Mouse (Mus musculus) embryonic facial prominence, embryonic 13.5 days (tissue): ENCODE measurements around the gene Svep1. TPM values are rescaled to one million over a fixed set of nuclear protein-coding genes. Genes with fewer than 3 reads are reported as not detected.

Source experiments
- ATAC-seq: fragments of 200-750 bp; cut with Nextera tagmentation; 2 replicates; pipeline ENCODE4 v1.8.0; 2017; ENCODE audit warnings: low read depth; ENCODE audit not compliant: insufficient number of reproducible peaks, insufficient read depth, low FRiP score, low TSS enrichment
- H3K27ac ChIP-seq: fragments of 300-500 bp; sonication (generic); 2 replicates; pipeline ENCODE4 v1.5.1; 2015; ENCODE audit warnings: moderate library complexity, mild to moderate bottlenecking, inconsistent platforms
- H3K27me3 ChIP-seq: fragments of 300-500 bp; sonication (generic); 2 replicates; pipeline ENCODE4 v1.6.1; 2015; ENCODE audit warnings: mild to moderate bottlenecking, inconsistent platforms
- H3K36me3 ChIP-seq: fragments of 300-500 bp; sonication (generic); 2 replicates; pipeline ENCODE4 v1.6.1; 2015; ENCODE audit warnings: mild to moderate bottlenecking, inconsistent platforms
- H3K4me1 ChIP-seq: fragments of 300-500 bp; sonication (generic); 2 replicates; pipeline ENCODE4 v1.6.1; 2015; ENCODE audit warnings: inconsistent platforms
- H3K4me2 ChIP-seq: fragments of 300-500 bp; sonication (generic); 2 replicates; pipeline ENCODE4 v1.6.1; 2015; ENCODE audit warnings: moderate library complexity, mild to moderate bottlenecking, inconsistent platforms
- H3K4me3 ChIP-seq: fragments of 300-500 bp; sonication (generic); 2 replicates; pipeline ENCODE4 v1.5.1; 2015; ENCODE audit warnings: mild to moderate bottlenecking, inconsistent platforms
- H3K9ac ChIP-seq: fragments of 300-500 bp; sonication (generic); 2 replicates; pipeline ENCODE4 v1.6.1; 2015; ENCODE audit warnings: mild to moderate bottlenecking, inconsistent platforms
- H3K9me3 ChIP-seq: fragments of 300-500 bp; sonication (generic); 2 replicates; pipeline ENCODE4 v1.6.1; 2016; ENCODE audit warnings: inconsistent platforms
- WGBS: fragments of 180-500 bp; shearing (Covaris S2); methylation state at CpG from one replicate; pipeline ENCODE4 v1.1.7; 2015; ENCODE audit warnings: mixed read lengths; 5-methylcytosine and 5-hydroxymethylcytosine counted together
- polyA plus RNA-seq: library from polyadenylated mRNA; unstranded; fragments of >200 nt; fragmentation: Nextera tagmentation; extraction: Ambion mirVana; gene quantifications from 2 replicates; pipeline ENCODE4 v1.2.1, GENCODE M21; 2015

Gene Svep1
- polyA plus RNA-seq, 1 experiment from 2014 or later = 11.0 TPM

DNA sequence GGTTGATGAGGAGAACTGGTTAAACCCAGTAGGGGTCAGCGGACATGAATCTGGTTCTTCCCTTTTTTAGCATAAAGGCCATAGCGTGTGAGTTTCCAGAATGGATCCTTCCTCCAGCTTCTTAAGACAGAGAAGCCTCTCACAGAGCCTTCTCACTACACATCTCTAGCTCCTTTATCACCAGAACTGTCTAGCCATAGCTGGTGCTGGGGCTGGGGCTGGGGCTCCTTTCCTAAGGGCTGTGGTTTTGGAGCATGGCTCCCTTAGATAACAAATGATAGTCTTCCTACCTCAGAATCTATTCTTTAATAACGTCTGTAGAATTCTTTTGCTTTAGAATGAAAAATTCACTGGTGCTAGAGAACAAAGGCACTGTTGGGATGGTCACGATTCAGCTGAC is 76.8 kb downstream of the Svep1 start:
- Histone ChIP-seq H3K9me3 (no peaks in the 10 kb centered on the region), H3K4me3 (no peak overlapping the region), H3K27me3 (no peaks in the 10 kb centered on the region), H3K36me3 (peaks cover 8% of the 10 kb centered on the region), H3K9ac (no peak overlapping the region), H3K4me1 (no peaks in the 10 kb centered on the region), H3K4me2 (no peak overlapping the region), H3K27ac (no peak overlapping the region)
- 86% methylated on average over 4 of the region's 4 CpGs for WGBS
- no peak for ATAC-seq

DNA sequence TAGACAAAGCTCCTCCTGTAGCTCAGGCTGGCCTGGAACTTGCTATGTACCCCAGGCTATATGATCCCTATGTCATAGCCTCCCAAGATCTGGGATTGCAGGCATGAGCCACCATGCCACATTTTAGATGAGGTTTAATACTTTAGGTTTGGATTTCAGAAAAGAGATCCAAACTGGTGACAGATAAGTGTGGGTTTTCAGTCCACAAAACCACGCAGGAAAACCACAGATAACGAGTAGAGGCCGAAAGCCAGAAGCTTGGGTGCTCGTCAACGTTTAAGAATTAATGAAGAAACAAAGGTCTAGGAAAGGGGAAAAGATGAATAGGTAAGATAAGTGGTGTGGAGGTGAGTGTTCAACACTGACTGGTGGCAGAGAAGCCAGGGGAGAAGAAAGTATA is 79.6 kb downstream of the Svep1 start:
- no peaks in the 10 kb centered on the region for H3K9me3 ChIP-seq
- no peak overlapping the region for H3K27ac ChIP-seq
- H3K9ac ChIP-seq = no peak overlapping the region
- peaks cover 8% of the 10 kb centered on the region for H3K36me3 ChIP-seq
- H3K4me1 ChIP-seq = no peaks in the 10 kb centered on the region
- no peak for ATAC-seq
- no peaks in the 10 kb centered on the region for H3K27me3 ChIP-seq
- no peak overlapping the region for H3K4me2 ChIP-seq
- 76% methylated on average over 5 of the region's 5 CpGs for WGBS
- no peak overlapping the region for H3K4me3 ChIP-seq

GRCm38 (mm10) chr4:58115452-58115851 is 91.2 kb downstream of the Svep1 start:
- H3K27me3 ChIP-seq = no peaks in the 10 kb centered on the region
- 40% methylated on average over 8 of the region's 8 CpGs for WGBS
- no peak overlapping the region for H3K27ac ChIP-seq
- no peak overlapping the region for H3K9ac ChIP-seq
- H3K4me2 ChIP-seq = no peak overlapping the region
- H3K9me3 ChIP-seq = no peaks in the 10 kb centered on the region
- H3K4me1 ChIP-seq = no peaks in the 10 kb centered on the region; the same call in 1 of the 2 replicates
- no peak for ATAC-seq
- no peak overlapping the region for H3K4me3 ChIP-seq
- peaks cover 16% of the 10 kb centered on the region; the same call in 1 of the 2 replicates for H3K36me3 ChIP-seq

- H3K4me1 ChIP-seq = no peaks in the 10 kb centered on the region; the same call in 1 of the 2 replicates
- H3K4me3 ChIP-seq = no peak overlapping the region
- no peak for ATAC-seq
- no peaks in the 10 kb centered on the region for H3K9me3 ChIP-seq
- no peaks in the 10 kb centered on the region for H3K27me3 ChIP-seq
- peaks cover 19% of the 10 kb centered on the region for H3K36me3 ChIP-seq
- H3K27ac ChIP-seq = no peak overlapping the region
- no peak overlapping the region for H3K9ac ChIP-seq
- H3K4me2 ChIP-seq = no peak overlapping the region
- WGBS = 82% methylated on average over 10 of the region's 10 CpGs
These were observed 95.7 kb downstream of the Svep1 start for GRCm38 (mm10) chr4:58111008-58111407.

DNA sequence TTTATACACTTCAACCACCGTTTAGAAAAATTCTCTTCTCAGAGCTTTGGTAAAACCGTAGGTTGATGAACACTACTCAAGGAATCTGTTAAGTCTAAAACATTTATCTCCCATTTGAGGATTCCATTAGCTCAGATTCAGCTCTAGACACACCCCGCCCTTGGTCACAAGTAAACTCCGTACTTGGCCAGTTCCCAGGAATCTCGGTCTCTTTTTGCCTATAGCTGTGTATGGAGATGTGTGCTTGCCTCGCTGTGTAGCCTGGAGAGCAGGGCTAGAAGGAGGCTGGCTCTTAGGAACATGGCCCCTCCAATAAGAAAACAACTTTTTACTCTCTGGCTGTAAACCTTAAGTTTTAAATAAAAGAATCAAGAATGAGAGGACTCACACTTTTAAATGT is 96.9 kb downstream of the Svep1 start:
- Histone ChIP-seq H3K9me3 (no peaks in the 10 kb centered on the region), H3K36me3 (peaks cover 13% of the 10 kb centered on the region), H3K9ac (no peak overlapping the region), H3K4me2 (no peak overlapping the region), H3K27ac (no peak overlapping the region), H3K4me1 (no peaks in the 10 kb centered on the region), H3K4me3 (no peak overlapping the region), H3K27me3 (no peaks in the 10 kb centered on the region)
- WGBS = 86% methylated on average over 6 of the region's 6 CpGs
- no peak for ATAC-seq

DNA sequence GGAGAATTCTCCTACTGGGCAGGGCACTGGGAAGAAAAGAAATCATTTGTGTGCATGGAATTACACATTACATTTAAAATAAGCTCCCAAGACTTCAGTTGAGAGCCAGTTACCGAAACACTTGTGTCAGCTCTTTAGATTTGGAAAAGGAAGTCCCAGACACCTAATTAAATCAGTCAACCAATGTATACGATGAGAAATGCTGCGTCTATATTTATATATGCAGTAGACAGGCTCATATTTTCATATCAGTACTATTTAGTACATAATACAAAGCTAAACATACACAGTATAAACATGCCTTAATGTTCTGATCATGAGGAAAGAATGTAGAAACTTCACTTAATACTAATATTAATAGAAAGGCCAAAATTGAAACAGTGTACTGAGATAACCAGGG is 98.3 kb downstream of the Svep1 start:
- H3K9ac ChIP-seq = no peak overlapping the region
- no peak overlapping the region for H3K27ac ChIP-seq
- H3K4me3 ChIP-seq = no peak overlapping the region
- H3K27me3 ChIP-seq = no peaks in the 10 kb centered on the region
- no peaks in the 10 kb centered on the region for H3K9me3 ChIP-seq
- peaks cover 7% of the 10 kb centered on the region for H3K36me3 ChIP-seq
- no peaks in the 10 kb centered on the region for H3K4me1 ChIP-seq
- no peak for ATAC-seq
- H3K4me2 ChIP-seq = no peak overlapping the region
- 85% methylated on average over 3 of the region's 3 CpGs for WGBS

DNA sequence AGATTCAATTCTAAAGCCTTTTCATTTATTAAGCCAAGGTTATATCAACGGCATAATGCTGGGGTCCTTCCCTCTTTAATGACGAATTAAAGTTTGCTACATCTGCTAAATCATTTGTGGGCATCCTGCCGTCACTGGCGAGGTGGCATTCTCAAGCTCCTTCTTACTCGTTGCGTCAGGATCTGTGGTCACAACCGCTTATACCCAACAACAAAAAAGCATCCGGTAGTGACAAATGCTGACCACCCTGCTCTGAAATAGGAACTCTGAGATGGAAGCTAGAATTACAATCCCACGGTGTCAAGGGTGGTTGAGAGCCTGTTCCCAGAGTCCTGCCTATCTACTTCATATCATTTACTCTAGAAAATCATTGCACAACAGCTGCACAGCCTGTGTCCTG is 108.9 kb downstream of the Svep1 start:
- Histone ChIP-seq H3K9ac (no peak overlapping the region), H3K9me3 (no peaks in the 10 kb centered on the region), H3K4me2 (no peak overlapping the region), H3K27ac (no peak overlapping the region), H3K4me3 (no peak overlapping the region), H3K27me3 (no peaks in the 10 kb centered on the region), H3K4me1 (no peaks in the 10 kb centered on the region), H3K36me3 (peaks cover 29% of the 10 kb centered on the region)
- no peak for ATAC-seq
- 79% methylated on average over 9 of the region's 9 CpGs for WGBS

GRCm38 (mm10) chr4:58086738-58087137 is 119.9 kb downstream of the Svep1 start:
- Histone ChIP-seq H3K27ac (no peak overlapping the region), H3K9ac (no peak overlapping the region), H3K4me2 (no peak overlapping the region), H3K36me3 (peaks cover 29% of the 10 kb centered on the region), H3K4me1 (no peaks in the 10 kb centered on the region), H3K4me3 (no peak overlapping the region), H3K27me3 (no peaks in the 10 kb centered on the region), H3K9me3 (no peaks in the 10 kb centered on the region)
- WGBS = 32% methylated on average over 1 of the region's 1 CpGs
- no peak for ATAC-seq

GRCm38 (mm10) chr4:58086151-58086550 is 120.5 kb downstream of the Svep1 start:
- Histone ChIP-seq H3K9ac (no peak overlapping the region), H3K9me3 (no peaks in the 10 kb centered on the region), H3K36me3 (peaks cover 26% of the 10 kb centered on the region), H3K4me1 (no peaks in the 10 kb centered on the region), H3K27ac (no peak overlapping the region), H3K27me3 (no peaks in the 10 kb centered on the region), H3K4me3 (no peak overlapping the region), H3K4me2 (no peak overlapping the region)
- ATAC-seq = no peak
- 49% methylated on average over 4 of the region's 4 CpGs for WGBS

DNA sequence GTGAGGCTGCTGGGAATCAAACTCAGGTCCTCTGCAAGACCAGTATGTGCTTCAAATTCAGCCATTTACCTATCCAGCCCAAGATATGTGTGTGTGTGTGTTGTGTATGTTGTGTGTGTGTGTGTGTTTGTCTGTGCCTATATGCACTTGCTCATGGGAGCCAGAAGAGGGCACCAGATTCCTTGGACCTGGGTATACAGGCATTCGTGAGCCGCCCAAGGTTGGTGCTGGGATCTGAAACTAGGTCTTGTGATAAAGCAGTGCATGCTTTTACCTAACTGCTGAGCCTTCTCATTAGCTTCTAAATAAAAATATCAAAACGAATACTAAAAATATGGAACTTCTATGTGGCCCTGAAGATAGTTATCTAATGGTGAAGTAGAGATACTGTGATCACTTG is 121.3 kb downstream of the Svep1 start:
- H3K4me3 ChIP-seq = no peak overlapping the region
- no peaks in the 10 kb centered on the region for H3K9me3 ChIP-seq
- 85% methylated on average over 3 of the region's 3 CpGs for WGBS
- H3K9ac ChIP-seq = no peak overlapping the region
- no peak overlapping the region for H3K27ac ChIP-seq
- no peaks in the 10 kb centered on the region for H3K4me1 ChIP-seq
- no peaks in the 10 kb centered on the region for H3K27me3 ChIP-seq
- H3K4me2 ChIP-seq = no peak overlapping the region
- peaks cover 23% of the 10 kb centered on the region for H3K36me3 ChIP-seq
- no peak for ATAC-seq

DNA sequence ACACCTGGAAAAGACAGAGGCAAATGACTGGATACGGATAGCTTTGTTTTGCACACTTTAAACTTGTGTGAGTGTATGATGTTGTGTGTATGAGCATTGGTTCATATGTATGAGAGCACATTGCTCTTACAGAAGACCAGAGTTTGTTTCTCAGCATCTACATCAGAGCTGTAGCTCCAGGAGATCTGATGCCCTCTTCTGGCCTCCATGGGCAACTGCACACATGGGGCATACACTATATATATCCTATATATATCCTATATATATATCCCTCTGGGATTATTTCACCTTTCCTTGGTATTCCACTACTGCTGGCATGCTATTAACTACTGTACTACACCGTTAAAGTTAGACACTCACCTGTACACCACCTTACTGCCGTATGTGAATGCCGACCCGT is 122.5 kb downstream of the Svep1 start:
- WGBS = 92% methylated on average over 5 of the region's 5 CpGs
- no peaks in the 10 kb centered on the region for H3K9me3 ChIP-seq
- peaks cover 22% of the 10 kb centered on the region for H3K36me3 ChIP-seq
- no peak overlapping the region for H3K27ac ChIP-seq
- no peak overlapping the region for H3K9ac ChIP-seq
- no peak for ATAC-seq
- no peaks in the 10 kb centered on the region for H3K27me3 ChIP-seq
- no peak overlapping the region for H3K4me3 ChIP-seq
- H3K4me2 ChIP-seq = no peak overlapping the region
- no peaks in the 10 kb centered on the region for H3K4me1 ChIP-seq

- 6% methylated on average over 5 of the region's 5 CpGs for WGBS
- no peak overlapping the region for H3K27ac ChIP-seq
- H3K36me3 ChIP-seq = peaks cover 15% of the 10 kb centered on the region
- H3K27me3 ChIP-seq = no peaks in the 10 kb centered on the region
- no peak overlapping the region for H3K4me2 ChIP-seq
- H3K4me1 ChIP-seq = peaks cover 6% of the 10 kb centered on the region; the same call in 1 of the 2 replicates
- ATAC-seq = no peak
- no peaks in the 10 kb centered on the region for H3K9me3 ChIP-seq
- H3K4me3 ChIP-seq = no peak overlapping the region
- H3K9ac ChIP-seq = no peak overlapping the region
These were observed 124.1 kb downstream of the Svep1 start for GRCm38 (mm10) chr4:58082588-58082987.

- Histone ChIP-seq H3K4me2 (peak overlapping the region; percentile 39), H3K27me3 (no peaks in the 10 kb centered on the region), H3K36me3 (peaks cover 13% of the 10 kb centered on the region), H3K9me3 (no peaks in the 10 kb centered on the region), H3K4me1 (peaks cover 8% of the 10 kb centered on the region; the same call in 1 of the 2 replicates), H3K27ac (no peak overlapping the region), H3K4me3 (no peak overlapping the region), H3K9ac (no peak overlapping the region)
- ATAC-seq = no peak
- WGBS = 26% methylated on average over 10 of the region's 10 CpGs
These were observed 127.0 kb downstream of the Svep1 start for GRCm38 (mm10) chr4:58079631-58080030.
